Mouse (Mus musculus) liver, postnatal 0 days (tissue): ENCODE measurements around the gene Zfand3. TPM values are rescaled to one million over a fixed set of nuclear protein-coding genes. Genes with fewer than 3 reads are reported as not detected.

ENCODE experiments used
- ATAC-seq: fragments of 200-750 bp; cut with Nextera tagmentation; 2 replicates; pipeline ENCODE4 v1.8.0; 2017; ENCODE audit warnings: mild to moderate bottlenecking, moderate library complexity
- DNase-seq: peaks from one replicate; pipeline ENCODE4 v3.0.0-alpha.2; 2016
- H3K27ac ChIP-seq: fragments of 300-500 bp; sonication (generic); 2 replicates; pipeline ENCODE4 v1.5.1; 2014; ENCODE audit warnings: antibody characterized with exemption, moderate library complexity, mild to moderate bottlenecking, low read depth
- H3K27me3 ChIP-seq: fragments of 300-500 bp; sonication (generic); 2 replicates; pipeline ENCODE4 v1.6.1; 2014; ENCODE audit warnings: low read length, control low read depth, mixed read lengths; ENCODE audit not compliant: insufficient read depth
- H3K36me3 ChIP-seq: fragments of 300-500 bp; sonication (generic); replicated peaks from 2 replicates; pipeline ENCODE4 v1.6.1; 2014; ENCODE audit warnings: mild to moderate bottlenecking, control low read depth, low read length, moderate library complexity, mixed read lengths; ENCODE audit not compliant: insufficient read depth
- H3K4me1 ChIP-seq: fragments of 300-500 bp; sonication (generic); 2 replicates; pipeline ENCODE4 v1.6.1; 2014; ENCODE audit warnings: antibody characterized with exemption, mild to moderate bottlenecking, control low read depth; ENCODE audit not compliant: insufficient read depth
- H3K4me2 ChIP-seq: fragments of 300-500 bp; sonication (generic); 2 replicates; pipeline ENCODE4 v1.6.1; 2014; ENCODE audit warnings: low read depth, mild to moderate bottlenecking, low read length, moderate library complexity, mixed read lengths
- H3K4me3 ChIP-seq: fragments of 300-500 bp; sonication (generic); 2 replicates; pipeline ENCODE4 v1.5.1; 2014; ENCODE audit warnings: low read depth, low read length
- H3K9ac ChIP-seq: fragments of 300-500 bp; sonication (generic); replicated peaks from 2 replicates; pipeline ENCODE4 v1.6.1; 2014; ENCODE audit warnings: mild to moderate bottlenecking, moderate library complexity
- H3K9me3 ChIP-seq: fragments of 300-500 bp; sonication (generic); 2 replicates; pipeline ENCODE4 v1.6.1; 2016; ENCODE audit warnings: mild to moderate bottlenecking, control low read depth, low read length, mixed read lengths
- CTCF ChIP-seq: sonication (generic); IDR thresholded peaks from 2 replicates; pipeline ENCODE4 v1.5.1; 2016; ENCODE audit warnings: antibody characterized with exemption, low read depth
- EP300 ChIP-seq: IDR thresholded peaks from 2 replicates; pipeline ENCODE4 v1.6.1; 2016; ENCODE audit warnings: antibody characterized with exemption, low read depth, mild to moderate bottlenecking
- WGBS: fragments of 180-500 bp; shearing (Covaris S2); extraction: QIAGEN DNeasy Blood & Tissue Kit; methylation state at CpG from one replicate; pipeline ENCODE4 v1.1.7; 2014; ENCODE audit not compliant: insufficient replicate concordance; 5-methylcytosine and 5-hydroxymethylcytosine counted together
- polyA plus RNA-seq: library from polyadenylated mRNA; unstranded; fragments of >200 nt; fragmentation: Nextera tagmentation; extraction: Ambion mirVana; gene quantifications from 2 replicates; pipeline ENCODE4 v1.2.1, GENCODE M21; 2015

Gene Zfand3
- polyA plus RNA-seq, 1 experiment from 2014 or later: 24.7 TPM

DNA sequence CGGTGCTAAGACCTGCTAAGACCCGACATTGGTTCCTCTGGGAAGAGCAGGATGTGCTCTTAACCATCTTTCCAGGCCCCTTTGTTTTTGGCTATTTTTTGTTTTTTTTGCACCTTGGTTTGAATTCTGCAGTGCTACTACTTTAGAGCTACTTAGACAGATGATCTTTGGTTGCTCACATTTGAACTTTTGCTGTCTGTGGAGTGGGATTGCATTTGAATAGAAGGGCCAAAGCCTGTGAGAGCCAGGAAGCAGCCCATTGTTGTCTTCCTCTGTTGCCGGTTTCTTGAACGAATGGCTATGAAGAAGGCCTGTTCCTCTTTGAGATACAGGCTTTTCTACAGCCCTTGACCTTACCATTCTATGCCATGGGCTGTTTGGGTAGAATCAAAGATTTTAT, 29.5 kb downstream of the Zfand3 start:
- TF ChIP-seq CTCF: no peak
- TF ChIP-seq EP300: no peak
- H3K27ac ChIP-seq: no peak overlapping the region
- no peaks in the 10 kb centered on the region for H3K36me3 ChIP-seq
- no peak overlapping the region for H3K4me3 ChIP-seq
- no peak overlapping the region for H3K4me2 ChIP-seq
- no peak for DNase-seq
- H3K4me1 ChIP-seq: peaks cover 26% of the 10 kb centered on the region
- 72% methylated on average over 4 of the region's 4 CpGs for WGBS
- H3K27me3 ChIP-seq: no peaks in the 10 kb centered on the region
- H3K9me3 ChIP-seq: no peaks in the 10 kb centered on the region
- H3K9ac ChIP-seq: no peak overlapping the region
- no peak for ATAC-seq

DNA sequence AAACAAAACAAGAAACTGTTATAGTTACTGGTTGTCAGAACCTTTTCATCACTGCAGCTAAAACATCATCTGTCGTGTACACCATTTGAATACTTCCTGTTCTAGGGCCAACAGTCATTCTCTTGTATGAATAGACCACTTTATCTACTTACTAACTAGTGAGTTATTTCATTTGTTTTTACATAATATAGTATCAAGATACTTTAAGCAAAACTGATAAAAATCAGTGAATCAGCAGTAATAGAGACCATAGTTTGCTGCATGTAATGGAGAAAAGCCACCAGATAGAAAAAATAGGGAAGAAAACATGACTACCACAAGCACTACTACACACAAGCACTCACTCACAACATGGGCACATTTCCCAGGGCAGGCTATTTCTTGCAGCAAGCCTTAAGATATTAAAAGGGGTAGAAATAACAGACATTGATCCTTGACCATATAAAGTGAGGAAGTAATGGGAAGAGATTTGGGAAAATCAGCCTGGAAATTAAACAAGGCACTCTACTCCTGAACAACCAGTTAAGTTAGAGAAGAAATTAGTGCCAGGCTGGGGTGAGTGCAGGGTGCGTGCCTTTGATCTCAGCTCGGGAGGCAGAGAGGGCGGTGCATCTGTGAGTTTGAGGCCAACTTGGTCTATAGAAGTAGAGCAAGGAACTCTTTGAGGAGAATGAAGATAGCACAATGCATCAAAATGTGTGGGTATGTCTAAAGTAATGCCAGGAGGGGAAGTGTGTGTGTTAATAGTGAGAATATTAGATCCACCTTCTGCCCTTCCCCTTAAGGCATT, 30.9 kb downstream of the Zfand3 start:
- no peak for ATAC-seq

DNA sequence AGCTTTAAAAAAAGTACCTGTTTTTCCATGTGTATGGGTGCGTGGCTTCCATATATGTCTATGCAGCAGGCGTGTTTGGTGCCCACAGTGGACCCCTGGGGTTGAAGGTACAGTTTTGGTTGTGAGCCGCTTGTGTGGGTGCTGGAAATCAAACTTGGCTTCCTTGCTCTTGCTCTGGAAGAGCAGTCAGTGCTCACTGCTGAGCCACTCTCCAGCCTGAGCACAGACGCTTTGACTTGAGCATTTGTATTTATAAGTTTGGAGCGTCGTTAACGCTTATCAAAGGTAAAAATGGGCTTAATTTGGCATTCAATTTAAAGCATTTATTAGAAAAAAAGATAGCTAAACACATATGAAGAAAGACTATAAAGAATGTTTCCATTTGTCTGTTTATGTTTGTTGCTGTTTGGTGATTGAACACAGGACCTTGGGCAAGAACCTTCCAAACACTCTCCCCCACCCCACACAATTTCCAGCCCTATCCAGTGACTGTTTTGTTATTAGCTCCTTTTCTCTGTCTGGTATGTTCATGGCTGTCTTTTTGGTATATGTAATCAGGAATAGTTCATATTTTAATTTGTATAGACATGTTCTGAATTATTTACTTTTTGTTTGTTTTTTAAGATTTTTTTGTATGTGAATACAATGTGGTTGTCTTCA, 38.8 kb downstream of the Zfand3 start:
- H3K4me2 ChIP-seq: peak overlapping the region; percentile 39; the same call in 1 of the 2 replicates
- H3K27ac ChIP-seq: peak overlapping the region; percentile 65
- no peak overlapping the region for H3K9ac ChIP-seq
- WGBS: 84% methylated on average over 7 of the region's 7 CpGs
- H3K27me3 ChIP-seq: no peaks in the 10 kb centered on the region
- no peak overlapping the region for H3K4me3 ChIP-seq
- DNase-seq (no peak), ATAC-seq (no peak)
- H3K36me3 ChIP-seq: no peaks in the 10 kb centered on the region
- no peak for TF ChIP-seq EP300
- no peak for TF ChIP-seq CTCF
- H3K9me3 ChIP-seq: no peaks in the 10 kb centered on the region
- peaks cover 24% of the 10 kb centered on the region for H3K4me1 ChIP-seq

More for the DNA sequence above, 30.9 kb downstream of the Zfand3 start:
- Histone ChIP-seq H3K4me3 (no peak overlapping the region), H3K4me2 (no peak overlapping the region), H3K9ac (no peak overlapping the region), H3K27me3 (no peaks in the 10 kb centered on the region), H3K9me3 (no peaks in the 10 kb centered on the region), H3K4me1 (peaks cover 19% of the 10 kb centered on the region), H3K27ac (no peak overlapping the region), H3K36me3 (no peaks in the 10 kb centered on the region)
- 62% methylated on average over 4 of the region's 4 CpGs for WGBS
- TF ChIP-seq CTCF: no peak
- TF ChIP-seq EP300: no peak
- DNase-seq: no peak

DNA sequence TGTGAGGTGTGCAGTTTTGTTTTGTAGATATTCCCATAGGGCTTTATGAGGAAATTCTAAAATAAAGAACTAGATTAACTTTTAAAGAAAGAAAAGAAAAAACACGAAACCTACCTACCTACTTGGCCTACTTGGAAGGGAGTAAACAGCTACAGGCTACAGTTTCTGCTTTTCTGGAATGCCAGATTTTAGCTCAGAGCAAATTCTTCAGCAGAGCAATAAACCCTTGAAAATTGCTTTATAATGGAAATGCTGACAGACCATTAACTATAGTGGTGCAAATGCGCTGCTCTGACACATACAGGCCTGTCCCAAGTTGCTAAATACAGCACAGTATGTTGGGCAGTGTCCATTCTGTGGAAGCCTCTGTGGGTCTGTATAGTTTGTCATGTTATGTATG, 40.6 kb downstream of the Zfand3 start:
- no peak overlapping the region for H3K4me2 ChIP-seq
- no peak for DNase-seq
- 90% methylated on average over 2 of the region's 2 CpGs for WGBS
- H3K4me1 ChIP-seq: peaks cover 21% of the 10 kb centered on the region
- H3K36me3 ChIP-seq: no peaks in the 10 kb centered on the region
- no peak overlapping the region for H3K27ac ChIP-seq
- H3K4me3 ChIP-seq: no peak overlapping the region
- H3K9me3 ChIP-seq: no peaks in the 10 kb centered on the region
- no peak for ATAC-seq
- H3K27me3 ChIP-seq: no peaks in the 10 kb centered on the region
- H3K9ac ChIP-seq: no peak overlapping the region
- TF ChIP-seq EP300 (no peak), CTCF (no peak)

DNA sequence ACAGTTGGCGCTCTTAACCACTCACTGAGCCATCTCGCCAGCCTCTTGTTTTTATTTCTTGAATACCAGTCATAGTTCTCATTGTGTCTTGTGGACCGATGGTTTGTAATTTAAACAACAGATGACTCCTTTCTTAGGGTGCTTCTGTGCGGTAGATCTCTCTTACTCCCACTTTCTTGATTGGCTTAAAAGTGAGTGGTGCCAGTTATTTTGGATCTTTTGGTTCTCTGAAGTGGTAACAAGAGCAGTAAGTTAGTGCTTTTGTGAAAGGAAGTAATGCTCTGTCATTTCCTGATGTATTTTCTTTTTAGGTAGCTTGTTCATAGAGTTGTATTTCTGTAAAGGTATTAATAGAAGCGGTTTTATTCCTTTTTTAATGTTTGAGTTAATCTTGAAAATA, 42.1 kb downstream of the Zfand3 start:
- ATAC-seq: no peak
- Histone ChIP-seq H3K27ac (no peak overlapping the region), H3K36me3 (no peaks in the 10 kb centered on the region), H3K4me1 (peaks cover 21% of the 10 kb centered on the region), H3K27me3 (no peaks in the 10 kb centered on the region), H3K4me2 (no peak overlapping the region), H3K4me3 (no peak overlapping the region), H3K9me3 (no peaks in the 10 kb centered on the region), H3K9ac (no peak overlapping the region)
- 87% methylated on average over 5 of the region's 5 CpGs for WGBS
- no peak for TF ChIP-seq EP300
- no peak for TF ChIP-seq CTCF
- DNase-seq: no peak

DNA sequence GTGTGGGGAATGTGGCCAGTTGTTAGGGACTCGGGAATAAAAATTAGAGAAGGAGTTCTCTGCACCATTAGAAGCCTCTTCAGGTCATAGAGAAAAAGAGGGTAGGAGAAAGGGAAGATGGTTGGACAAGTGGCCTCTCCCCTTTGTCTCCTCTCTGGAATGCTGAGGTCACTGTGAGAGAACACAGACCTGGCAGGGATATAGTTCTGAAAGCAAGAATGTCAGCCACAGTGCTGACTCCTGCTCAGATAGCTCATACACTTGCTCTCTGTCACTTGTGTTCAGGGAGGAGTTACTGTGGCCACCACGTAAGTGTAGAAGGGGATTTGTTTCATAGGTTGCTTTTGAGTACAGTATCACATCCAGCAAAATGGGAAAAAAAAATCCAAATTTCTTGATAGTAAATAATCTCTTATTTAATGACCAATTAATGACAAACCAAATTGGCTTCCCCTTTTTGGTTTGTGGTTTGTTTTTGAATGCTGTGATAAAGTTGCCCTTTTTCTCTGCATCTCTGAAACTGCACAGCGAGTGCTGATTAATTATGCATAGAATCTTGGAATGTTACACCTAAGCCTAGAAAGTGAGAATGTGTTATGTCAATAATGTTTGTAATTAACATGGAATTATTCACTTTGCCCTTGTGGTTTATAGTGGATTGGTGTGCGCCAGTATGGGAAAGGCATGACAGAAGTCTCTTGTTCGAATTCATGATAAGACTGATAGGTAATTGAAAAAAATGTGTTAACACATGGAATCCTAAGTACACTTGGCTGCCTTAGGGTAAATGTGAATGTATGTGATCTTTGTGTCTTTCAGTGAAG, 47.2 kb downstream of the Zfand3 start:
- DNase-seq: no peak
- Histone ChIP-seq H3K36me3 (no peaks in the 10 kb centered on the region), H3K9ac (no peak overlapping the region), H3K4me2 (no peak overlapping the region), H3K4me3 (no peak overlapping the region), H3K27me3 (no peaks in the 10 kb centered on the region), H3K4me1 (peaks cover 8% of the 10 kb centered on the region; the same call in 1 of the 2 replicates), H3K9me3 (no peaks in the 10 kb centered on the region), H3K27ac (no peak overlapping the region)
- TF ChIP-seq CTCF: no peak
- TF ChIP-seq EP300: no peak
- 66% methylated on average over 5 of the region's 5 CpGs for WGBS
- no peak for ATAC-seq
